Mouse (Mus musculus) urinary bladder, adult 2 months (tissue): Measurements from ENCODE around the gene Tead4. TPM values are rescaled to one million over a fixed set of nuclear protein-coding genes. Genes with fewer than 3 reads are reported as not detected.

ENCODE experiments used
- DNase-seq: peaks from one replicate; pipeline ENCODE4 v3.0.0; 2022; ENCODE audit warnings: low spot score
- polyA plus RNA-seq: library from polyadenylated mRNA; depleted of rRNA; stranded (reverse); fragments of >200 nt; gene quantifications from 2 replicates; pipeline ENCODE4 v1.2.3, GENCODE M21; 2012

Tead4 gene
- polyA plus RNA-seq, 1 experiment = 0.50 TPM

DNA sequence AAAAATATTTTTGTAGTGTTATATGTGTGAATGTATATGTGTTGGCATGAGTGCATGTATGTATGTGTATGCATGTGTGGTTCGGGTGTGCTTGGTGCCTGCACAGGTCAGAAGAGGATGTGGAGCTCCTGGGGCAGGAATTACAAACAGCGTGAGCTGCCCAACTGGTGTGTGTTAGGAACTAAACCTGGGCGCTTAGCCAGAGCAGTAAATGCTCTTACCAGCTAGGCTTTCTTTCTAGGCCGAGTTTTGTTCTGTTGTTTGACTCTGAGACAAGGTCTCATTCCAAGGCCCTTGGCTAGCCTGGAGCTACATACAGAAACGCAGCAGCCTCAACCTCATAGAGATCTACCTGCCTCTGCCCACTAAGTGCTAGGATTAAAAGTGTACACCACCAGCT, 9.3 kb downstream of the Tead4 start:
- DNase-seq = no peak

DNA sequence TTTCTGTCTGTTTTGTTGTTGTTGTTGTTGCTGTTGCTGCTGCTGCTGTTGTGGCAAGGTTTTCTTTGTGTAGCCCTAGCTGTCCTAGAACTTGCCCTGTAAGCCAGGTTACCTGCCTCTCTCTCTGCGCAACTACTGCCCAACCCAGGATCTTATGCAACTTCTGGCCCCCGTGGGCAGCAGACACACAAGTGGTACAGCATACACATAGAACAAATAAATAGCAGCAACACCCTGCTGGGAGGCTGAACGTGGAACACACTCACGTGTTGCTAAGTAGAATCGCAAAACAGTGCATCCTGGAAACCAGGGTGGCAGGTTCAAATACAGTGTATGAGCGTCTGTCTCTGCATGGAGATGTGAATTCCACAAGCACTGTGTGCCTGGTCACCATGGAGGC, 11.9 kb downstream of the Tead4 start:
- DNase-seq = no peak

DNA sequence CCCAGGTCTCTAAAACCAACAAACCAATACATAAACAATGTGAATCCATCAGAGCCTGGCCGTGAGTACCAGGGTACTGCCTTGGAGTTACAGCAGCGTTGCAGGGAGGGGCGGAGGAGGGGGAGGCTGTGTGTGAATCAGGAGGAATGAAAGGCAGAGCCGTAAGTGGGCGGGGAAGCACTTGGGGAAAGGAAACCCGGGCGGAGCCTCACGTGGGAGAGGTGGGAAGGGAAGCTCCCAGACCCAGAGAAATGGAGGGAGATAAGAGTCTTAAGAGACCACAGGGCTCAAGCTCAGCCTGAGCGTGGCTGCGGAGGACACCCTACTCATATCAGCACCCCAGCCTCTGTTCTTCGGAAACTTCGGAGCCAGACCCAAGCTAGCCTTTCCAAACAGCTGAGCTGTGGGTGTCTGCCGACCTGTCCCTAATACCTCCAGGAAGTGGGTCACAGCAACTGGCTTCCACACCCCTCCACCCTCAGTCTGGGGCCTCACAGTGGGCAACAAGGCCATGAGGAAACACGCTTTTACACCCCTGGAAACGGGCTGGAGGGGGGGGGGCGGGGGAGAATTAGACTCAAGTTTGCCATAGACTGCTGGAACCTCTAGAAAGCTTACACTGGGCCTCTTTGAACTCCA, 14.7 kb downstream of the Tead4 start:
- DNase-seq = peak; percentile 38

DNA sequence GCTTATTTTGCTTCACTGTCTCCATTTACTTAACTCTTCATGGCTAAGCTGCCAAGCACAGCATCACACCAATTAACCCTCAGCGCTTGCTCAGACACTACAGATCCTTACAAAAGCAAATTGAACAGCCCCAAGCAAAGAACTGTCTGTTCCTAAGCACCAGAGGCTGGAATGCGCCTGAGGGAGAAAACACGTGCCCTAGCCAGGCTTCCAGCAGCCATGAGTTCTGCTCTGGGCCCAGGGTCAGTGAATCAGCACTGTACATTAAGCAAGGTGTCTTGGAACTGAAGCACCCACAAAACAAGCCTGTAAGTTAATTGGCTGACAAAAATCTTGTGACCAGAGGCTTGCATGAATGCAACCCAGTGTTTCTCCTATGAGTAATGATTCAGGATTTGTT, 18.5 kb downstream of the Tead4 start:
- no peak for DNase-seq

DNA sequence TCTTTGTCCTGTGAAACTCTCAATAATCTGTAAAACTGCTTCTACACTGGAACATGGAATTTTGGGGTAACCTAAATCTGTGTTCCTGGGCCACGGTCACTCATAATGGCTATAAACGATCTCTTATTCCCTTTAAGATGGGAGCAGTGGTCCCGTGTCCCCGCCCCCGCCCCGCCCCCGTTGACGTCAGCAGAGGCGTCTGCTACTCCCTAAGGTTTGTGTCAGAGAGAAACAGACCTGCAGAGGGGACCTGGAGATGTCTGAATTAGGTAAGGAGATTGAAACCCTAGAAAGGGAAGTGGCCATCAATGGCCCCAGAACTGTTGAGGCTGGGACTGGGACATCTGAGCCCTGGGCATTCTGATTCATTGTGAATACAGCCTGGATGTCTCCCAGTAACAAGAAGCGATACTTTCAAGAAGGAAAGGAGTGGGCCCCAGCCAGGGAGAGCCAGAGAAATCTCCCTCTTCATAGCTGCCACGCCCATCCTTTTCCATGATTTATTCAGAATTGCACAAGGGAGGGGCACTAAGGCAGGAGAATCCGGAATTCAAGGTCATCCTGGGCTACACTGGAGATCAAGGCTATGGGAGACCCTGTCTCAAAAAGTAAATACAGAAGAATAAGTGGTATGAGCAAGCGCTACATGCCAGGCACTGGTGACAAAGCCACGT, 20.0 kb downstream of the Tead4 start:
- no peak for DNase-seq

DNA sequence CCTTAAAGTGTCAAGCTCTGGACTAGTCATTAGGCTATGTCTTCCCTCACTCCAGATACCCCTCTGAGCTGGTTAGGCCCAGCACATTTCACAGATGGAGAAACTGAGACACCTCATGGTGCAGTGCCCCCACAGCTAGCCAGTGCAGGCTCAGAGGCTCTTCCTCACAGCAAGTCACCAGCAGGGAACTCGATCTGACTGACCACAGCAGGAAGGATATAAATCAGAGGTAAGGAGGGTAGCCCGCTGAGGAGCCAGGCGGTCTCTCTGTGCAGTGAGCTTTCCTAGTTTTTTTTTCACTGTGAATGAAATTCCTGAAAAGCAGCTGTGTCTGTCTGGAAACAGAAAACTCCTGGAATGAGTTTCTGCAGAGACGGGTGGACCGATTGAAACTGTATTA, 21.0 kb downstream of the Tead4 start:
- no peak for DNase-seq

DNA sequence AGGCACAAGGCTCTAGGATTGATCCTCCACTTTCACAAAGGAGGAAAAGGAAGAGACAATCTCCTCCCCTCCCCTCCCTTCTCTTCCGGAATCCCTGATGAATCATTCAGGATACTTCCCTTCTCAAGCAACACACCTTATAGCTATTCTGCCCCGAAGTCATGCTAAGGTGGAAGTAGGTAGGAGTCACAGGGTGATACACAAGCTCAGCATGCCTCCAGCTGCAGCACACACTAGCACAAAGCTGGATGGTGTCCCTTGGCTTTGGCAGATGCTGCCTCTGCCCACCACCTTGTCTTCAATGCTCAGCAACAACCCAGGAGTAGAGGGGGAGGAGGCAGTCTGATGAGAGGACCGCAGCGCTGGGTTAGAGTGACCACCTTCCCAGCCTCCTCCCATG, 21.5 kb downstream of the Tead4 start:
- no peak for DNase-seq

DNA sequence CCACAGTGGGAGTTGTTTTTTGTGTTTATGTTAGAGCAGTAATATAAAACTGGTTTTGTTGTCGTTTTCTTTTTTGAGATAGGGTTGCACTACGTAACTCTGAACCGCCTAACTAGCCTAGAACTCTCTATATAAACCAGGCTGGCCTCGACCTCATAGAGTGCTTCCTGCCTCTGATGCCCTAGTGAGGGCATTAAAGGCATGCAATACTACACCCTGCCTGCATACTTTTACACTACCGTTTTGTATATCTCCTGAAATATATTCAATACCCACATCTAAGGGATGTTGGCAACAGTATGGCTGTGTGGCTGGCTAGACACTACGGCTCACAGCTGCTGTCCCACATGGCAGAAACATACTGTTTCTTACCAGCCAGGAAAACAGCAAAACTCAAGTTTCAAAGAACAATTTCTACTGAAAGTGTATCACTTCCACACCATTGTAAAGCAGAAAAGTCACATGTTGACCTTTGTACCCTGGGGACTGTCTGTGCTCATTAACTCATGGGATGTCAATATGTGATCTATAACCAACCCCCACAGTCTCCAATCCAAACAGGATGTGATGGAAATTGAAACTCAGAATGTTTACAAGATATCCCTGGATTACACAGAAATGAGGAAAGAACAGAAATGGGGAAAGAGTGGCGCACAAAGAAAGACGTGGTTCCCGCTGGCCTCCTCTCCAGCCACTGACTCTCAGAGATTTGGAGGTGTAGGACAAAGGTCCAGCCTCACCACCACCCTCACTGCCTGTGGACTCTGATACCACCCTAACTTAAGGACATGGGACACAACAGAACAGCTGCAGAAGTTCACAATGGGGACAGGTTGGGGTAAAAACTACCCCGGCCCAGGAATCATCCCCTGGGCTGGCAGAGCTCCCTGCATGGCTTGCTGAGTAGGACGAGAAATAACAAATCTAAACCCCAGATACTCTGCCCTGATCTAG, 23.2 kb downstream of the Tead4 start:
- DNase-seq = no peak

DNA sequence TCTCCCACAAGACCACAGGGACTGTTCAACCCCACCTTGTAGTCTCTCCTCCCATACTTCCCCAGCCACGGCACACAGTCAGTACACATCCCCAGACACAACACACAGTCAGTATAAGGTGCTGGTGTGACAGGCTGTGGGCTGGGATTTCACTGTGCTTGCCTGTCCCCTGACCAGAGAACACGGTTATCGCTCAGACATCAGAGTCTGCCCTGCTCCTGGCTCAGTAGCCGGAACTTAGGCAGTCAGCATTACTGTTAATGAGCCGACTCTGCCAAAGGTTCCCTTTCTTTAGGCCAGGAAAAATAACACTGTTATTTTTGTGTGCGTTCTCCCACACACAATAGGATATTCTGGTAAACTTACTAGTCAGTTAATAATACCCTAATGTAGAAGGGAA, 24.3 kb downstream of the Tead4 start:
- no peak for DNase-seq

DNA sequence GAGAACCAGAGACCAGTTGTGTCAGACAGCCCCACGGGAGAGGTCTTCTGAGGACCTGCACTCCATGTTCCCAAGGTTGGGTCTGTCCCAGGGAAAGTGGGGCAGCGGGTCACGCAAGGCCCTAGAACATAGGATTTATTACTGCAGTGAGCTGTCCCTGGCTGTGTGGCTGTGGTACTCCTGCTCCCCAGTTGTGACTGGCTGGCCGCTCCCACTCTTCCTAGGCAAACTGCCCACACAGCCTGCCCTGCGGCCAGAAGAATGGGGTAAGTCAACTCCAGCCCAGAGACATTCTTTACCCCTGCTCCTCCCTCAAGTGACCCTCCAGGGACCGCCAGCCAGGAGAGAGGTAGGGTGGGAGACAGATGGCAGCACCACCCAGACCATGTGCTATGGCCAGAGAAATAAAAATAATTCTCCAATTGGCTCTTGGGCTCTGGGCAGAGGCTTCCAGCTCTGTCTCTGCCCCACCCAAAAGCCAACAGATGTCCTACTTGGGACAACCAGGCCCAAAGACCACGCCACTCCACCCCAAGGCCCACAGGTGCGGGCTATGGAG, 25.0 kb downstream of the Tead4 start:
- no peak for DNase-seq

DNA sequence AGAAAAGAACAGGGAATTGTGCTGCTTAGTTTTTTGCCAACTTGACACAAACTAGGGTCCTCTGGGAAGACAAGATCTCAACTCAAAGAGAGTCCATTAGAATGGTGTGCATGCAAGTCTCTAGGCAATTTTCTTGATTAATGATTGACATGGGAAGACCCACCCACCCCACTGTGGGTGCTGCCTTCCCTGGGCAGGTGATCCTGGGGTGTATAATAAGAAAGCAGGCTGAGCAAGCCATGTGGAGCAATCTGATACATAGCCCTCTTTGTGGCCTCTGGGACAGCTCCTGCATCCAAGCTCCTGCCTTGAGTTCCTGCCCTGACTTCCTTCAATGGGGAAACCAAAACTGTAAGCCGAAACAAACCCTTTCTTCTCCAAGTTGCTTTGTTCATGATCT, 27.1 kb downstream of the Tead4 start:
- DNase-seq = no peak

DNA sequence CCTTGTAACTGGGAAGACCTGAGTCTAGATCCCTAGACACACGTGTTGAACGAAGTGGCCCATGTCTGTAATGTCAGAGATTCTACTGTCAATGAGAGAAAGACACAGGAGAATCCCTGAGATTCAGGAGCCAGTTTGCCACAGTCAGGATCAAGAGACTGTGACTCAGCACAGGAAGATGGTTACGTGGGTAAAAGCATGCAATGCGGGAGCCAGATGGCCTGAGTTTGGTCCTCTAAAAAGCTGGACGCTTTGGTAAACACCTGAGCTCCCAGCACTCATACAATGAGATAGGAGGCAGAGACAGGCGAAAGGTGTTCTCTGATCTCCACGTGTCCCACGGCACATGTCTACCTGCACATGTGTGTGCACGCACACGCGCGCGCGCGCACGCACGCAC, 27.9 kb downstream of the Tead4 start:
- no peak for DNase-seq

DNA sequence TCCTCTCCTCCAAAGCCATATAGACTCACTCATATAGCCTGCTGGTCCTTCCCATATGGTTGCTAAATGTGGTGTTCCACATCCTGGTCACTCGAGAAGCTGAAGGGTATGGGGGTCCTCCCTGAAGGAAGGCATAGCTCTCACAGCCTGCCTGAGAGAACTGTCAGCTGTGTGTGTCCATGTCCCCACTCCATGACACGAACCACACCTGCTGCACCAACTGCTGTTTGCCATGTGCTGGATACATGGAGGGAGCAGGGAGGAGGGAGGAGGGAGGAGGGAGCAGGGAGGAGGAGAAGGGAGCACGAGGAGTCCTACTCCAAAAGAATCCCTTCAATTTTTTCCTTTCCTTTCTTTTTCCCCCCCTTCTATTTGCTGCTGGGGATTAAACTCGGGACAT, 30.8 kb downstream of the Tead4 start:
- DNase-seq = no peak

DNA sequence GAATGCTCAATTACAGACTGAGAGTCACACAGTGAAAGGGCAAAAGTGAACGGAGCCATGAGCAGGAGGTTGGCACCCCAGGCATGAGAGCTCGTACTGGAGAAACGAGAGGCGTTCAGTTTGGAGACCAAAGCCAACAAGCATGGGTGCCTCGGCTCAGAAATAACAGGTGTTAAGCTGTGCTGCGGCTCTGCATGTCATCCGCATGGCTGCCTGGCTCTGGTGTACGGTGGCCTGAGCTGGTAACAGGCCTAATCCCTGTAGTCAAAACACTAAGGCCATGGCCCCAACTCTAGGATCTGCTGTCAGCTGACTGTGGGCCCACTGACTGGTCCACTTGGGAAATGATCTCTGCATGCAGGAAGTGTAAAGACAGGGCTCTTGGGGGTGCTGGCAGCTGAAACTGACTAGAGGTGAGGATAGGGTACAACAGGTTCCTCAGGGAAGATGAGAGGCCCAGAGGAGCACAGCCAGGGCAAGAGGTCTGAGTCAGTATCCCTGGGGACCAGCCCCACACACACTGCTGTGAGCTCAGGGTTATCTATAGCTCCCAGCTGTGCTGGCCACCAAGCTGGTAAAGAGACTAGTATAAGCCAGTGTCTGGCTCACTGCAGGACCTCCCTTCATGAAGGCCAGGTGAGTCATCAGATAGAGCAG, 35.6 kb downstream of the Tead4 start:
- DNase-seq = no peak

DNA sequence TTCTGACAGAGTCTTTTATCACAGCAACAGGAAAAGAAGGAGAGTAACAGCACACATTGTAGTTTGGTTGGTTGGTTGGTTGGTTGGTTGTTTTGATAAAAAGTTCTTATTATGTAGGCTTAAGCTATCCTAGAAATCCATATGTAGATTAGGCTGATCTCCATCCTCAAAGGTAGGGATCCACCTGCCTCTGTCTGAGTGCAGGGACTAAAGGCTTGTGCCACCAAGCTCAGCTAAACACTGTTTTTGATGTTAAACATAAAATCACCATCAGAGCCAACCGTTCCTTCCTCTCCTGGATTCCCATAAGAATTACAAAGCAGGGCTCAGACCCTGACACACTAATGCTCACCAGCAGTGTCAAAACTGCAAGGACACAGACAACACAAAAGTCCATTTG, 39.1 kb downstream of the Tead4 start:
- no peak for DNase-seq

DNA sequence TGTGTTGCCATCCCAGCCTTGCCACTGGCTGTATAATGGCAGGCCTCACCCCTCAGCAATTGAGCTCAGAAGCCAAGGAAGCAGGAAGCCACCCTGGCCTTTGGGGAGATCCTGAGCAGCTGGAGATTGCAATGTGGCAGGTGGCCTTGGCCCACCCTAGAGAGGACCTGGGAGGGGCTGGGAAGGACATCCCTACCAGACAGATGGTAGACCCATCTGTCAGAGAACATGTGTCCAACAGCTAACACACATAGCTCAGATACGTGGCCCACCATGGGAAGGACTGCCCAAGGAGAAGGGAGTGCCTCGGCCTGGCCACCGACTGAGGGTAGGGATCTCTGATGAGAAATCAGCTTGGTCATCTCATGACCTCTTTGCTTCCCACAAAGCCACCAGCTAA, 41.4 kb downstream of the Tead4 start:
- no peak for DNase-seq

DNA sequence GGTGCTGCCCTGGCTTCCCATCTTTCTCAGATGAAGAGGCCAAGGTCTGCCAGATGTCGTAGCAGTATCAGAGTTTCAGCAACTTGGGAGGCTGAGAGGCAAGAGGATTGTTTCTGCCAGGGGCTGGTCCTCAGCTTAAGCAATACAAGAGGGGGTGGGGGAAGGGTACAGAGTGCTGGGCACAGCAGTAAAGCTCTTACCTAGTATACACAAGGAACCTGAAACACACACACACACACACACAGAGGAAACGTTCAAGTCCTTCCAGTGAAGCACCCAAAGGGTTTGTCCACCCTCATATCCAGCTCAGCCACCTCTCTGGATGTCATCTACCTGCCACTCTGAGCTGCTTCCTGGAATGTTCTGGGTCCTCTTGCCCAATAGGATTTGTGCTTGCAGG, 44.7 kb downstream of the Tead4 start:
- DNase-seq = no peak

DNA sequence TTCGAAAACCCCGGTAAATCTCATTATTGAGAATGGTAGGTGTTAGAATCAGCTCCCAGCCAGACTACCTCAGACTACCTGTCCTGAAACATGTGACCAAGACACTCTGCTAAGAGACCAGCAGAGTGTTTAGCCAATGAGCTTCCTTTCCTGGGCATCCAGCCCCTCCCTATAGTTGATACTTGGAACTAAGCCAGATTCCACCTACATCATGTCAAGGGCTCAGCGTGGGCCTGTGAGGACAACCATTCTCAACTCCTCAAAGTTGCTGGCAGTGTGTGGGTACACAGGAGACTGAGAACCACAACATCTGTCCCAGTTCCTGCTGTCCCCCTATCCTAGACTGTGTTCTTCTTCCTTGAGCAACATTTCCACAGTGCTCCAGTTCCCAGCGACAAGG, 45.3 kb downstream of the Tead4 start:
- DNase-seq = no peak

DNA sequence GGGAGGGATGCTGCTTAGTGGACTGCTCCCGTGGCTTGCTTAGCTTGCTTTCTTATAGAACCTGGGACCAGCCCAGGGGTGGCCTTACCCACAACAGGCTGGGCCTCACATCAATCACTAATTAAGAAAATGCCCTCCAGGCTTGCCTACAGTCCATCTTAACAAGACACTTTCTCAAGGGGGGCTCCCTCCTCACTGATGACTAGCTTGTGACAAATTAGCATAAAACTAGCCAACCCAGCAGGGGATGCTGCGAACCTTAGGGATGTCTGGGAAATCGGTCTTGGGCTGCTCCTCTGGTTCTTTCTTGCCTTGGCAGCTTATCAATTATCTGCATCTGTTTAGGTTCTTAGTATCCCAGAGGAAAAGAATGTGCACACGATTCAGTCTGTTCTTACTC, 46.1 kb downstream of the Tead4 start:
- no peak for DNase-seq

DNA sequence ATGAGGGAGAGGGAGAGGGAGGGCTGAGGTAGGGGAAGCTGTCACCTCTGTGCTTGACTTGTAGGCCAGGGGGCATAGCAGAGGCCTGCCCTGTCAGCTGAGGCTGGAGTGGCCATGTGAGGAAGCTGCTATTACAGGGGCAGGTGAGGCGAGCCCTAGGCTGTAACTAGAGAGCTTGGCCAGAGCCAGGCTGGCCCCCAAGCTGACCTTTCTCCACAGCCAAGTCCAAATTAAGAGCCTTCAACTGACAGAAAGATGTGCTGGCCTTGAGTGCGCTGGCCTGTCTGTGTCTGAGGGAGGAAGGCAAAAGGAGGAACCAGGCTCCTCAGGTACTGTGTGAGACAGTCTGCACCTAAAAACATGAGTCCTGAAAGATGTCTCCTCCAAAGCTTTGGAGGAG, 47.5 kb downstream of the Tead4 start:
- DNase-seq = no peak

DNA sequence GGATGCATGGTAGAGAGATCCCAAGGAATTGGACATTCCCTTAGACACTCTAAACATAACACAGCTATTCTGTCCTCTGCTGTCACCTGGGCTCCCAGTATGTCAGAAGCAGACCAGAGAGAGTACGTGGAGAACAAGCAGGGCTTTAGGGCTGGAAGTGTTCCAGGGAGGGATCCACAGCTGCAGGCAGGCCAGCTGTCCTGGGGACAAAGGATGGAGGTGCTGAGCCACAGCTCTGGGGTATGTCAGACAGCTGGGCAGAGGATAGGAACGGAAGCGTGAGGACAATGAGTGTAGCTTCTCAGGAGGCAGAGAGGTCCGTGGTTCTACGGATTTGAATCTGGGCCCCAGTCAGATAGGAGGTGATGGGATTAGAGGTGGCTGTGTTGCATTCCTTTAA, 50.0 kb downstream of the Tead4 start:
- no peak for DNase-seq
